Mouse (Mus musculus) kidney, postnatal 0 days (tissue): ENCODE data around the gene Dpp9. TPM values are rescaled to one million over a fixed set of nuclear protein-coding genes. Genes with fewer than 3 reads are reported as not detected.

ENCODE experiments used
- ATAC-seq: fragments of 200-750 bp; cut with Nextera tagmentation; replicated peaks from 2 replicates; pipeline ENCODE4 v1.8.0; 2017; ENCODE audit warnings: low read depth, moderate number of reproducible peaks, moderate TSS enrichment, moderate library complexity; ENCODE audit not compliant: low FRiP score
- DNase-seq: peaks from one replicate; pipeline ENCODE4 v3.0.0-alpha.2; 2016; ENCODE audit warnings: low spot score
- H3K27ac ChIP-seq: fragments of 300-500 bp; sonication (generic); 2 replicates; pipeline ENCODE4 v1.5.1; 2014; ENCODE audit warnings: mild to moderate bottlenecking
- H3K27me3 ChIP-seq: fragments of 300-500 bp; sonication (generic); 2 replicates; pipeline ENCODE4 v1.6.1; 2014; ENCODE audit warnings: low read length, mixed read lengths; ENCODE audit not compliant: insufficient read depth
- H3K36me3 ChIP-seq: fragments of 300-500 bp; sonication (generic); 2 replicates; pipeline ENCODE4 v1.6.1; 2014; ENCODE audit warnings: low read length, mixed read lengths; ENCODE audit not compliant: insufficient read depth
- H3K4me1 ChIP-seq: fragments of 300-500 bp; sonication (generic); replicated peaks from 2 replicates; pipeline ENCODE4 v1.6.1; 2014; ENCODE audit warnings: antibody characterized with exemption, low read length, mixed read lengths; ENCODE audit not compliant: insufficient read depth
- H3K4me2 ChIP-seq: fragments of 300-500 bp; sonication (generic); 2 replicates; pipeline ENCODE4 v1.6.1; 2014; ENCODE audit warnings: mild to moderate bottlenecking, low read length, moderate library complexity, mixed read lengths
- H3K4me3 ChIP-seq: fragments of 300-500 bp; sonication (generic); replicated peaks from 2 replicates; pipeline ENCODE4 v1.5.1; 2014; ENCODE audit warnings: low read depth, low read length
- H3K9ac ChIP-seq: fragments of 300-500 bp; sonication (generic); 2 replicates; pipeline ENCODE4 v1.6.1; 2014; ENCODE audit warnings: low read depth, low read length
- H3K9me3 ChIP-seq: fragments of 300-500 bp; sonication (generic); replicated peaks from 2 replicates; pipeline ENCODE4 v1.6.1; 2016; ENCODE audit warnings: low read length, inconsistent platforms, mixed read lengths
- CTCF ChIP-seq: IDR thresholded peaks from 2 replicates; pipeline ENCODE4 v1.5.1; 2016; ENCODE audit warnings: antibody characterized with exemption, low read depth, mild to moderate bottlenecking, moderate library complexity
- WGBS: fragments of 180-500 bp; shearing (Covaris S2); extraction: QIAGEN DNeasy Blood & Tissue Kit; methylation state at CpG from one replicate; pipeline ENCODE4 v1.1.7; 2014; 5-methylcytosine and 5-hydroxymethylcytosine counted together
- polyA plus RNA-seq: library from polyadenylated mRNA; unstranded; fragments of >200 nt; fragmentation: Nextera tagmentation; extraction: Ambion mirVana; gene quantifications from 2 replicates; pipeline ENCODE4 v1.2.1, GENCODE M21; 2015

Dpp9 gene
- polyA plus RNA-seq, 1 experiment from 2014 or later = 22.1 TPM

- no peak for DNase-seq
- H3K27me3 ChIP-seq = no peaks in the 10 kb centered on the region
- WGBS = 61% methylated on average over 13 of the region's 13 CpGs
Measured at GRCm38 (mm10) chr17:56217670-56218069, 1.0 kb downstream of the Dpp9 start.

GRCm38 (mm10) chr17:56214229-56214628 lies 4.5 kb downstream of the Dpp9 start:
- H3K4me3 ChIP-seq = no peak overlapping the region
- peaks cover 5% of the 10 kb centered on the region; the same call in 1 of the 2 replicates for H3K4me1 ChIP-seq
- no peak overlapping the region for H3K4me2 ChIP-seq
- H3K36me3 ChIP-seq = peaks cover 31% of the 10 kb centered on the region
- H3K27ac ChIP-seq = no peak overlapping the region
- 74% methylated on average over 1 of the region's 1 CpGs for WGBS
- no peaks in the 10 kb centered on the region for H3K27me3 ChIP-seq
- no peak overlapping the region for H3K9ac ChIP-seq
- ATAC-seq = no peak
- TF ChIP-seq CTCF = no peak
- DNase-seq = no peak
- H3K9me3 ChIP-seq = no peaks in the 10 kb centered on the region

More at GRCm38 (mm10) chr17:56217670-56218069, 1.0 kb downstream of the Dpp9 start:
- Histone ChIP-seq H3K4me1 (peaks cover 5% of the 10 kb centered on the region; the same call in 1 of the 2 replicates), H3K4me2 (peak overlapping the region; percentile 81), H3K9ac (peak overlapping the region; percentile 78), H3K36me3 (0 out of 2 replicates have a peak, but pooled peaks cover 4% of the 10 kb centered on the region), H3K9me3 (no peaks in the 10 kb centered on the region), H3K4me3 (peak overlapping the region; percentile 75), H3K27ac (no peak overlapping the region)
- no peak for TF ChIP-seq CTCF
- ATAC-seq = no peak

- DNase-seq (no peak), ATAC-seq (no peak)
- Histone ChIP-seq H3K4me2 (no peak overlapping the region), H3K4me3 (no peak overlapping the region), H3K4me1 (peaks cover under 1% of the 10 kb centered on the region; the same call in 1 of the 2 replicates), H3K27me3 (no peaks in the 10 kb centered on the region), H3K9ac (no peak overlapping the region), H3K27ac (no peak overlapping the region), H3K36me3 (peaks cover 45% of the 10 kb centered on the region), H3K9me3 (no peaks in the 10 kb centered on the region)
- WGBS = 37% methylated on average over 6 of the region's 6 CpGs
- no peak for TF ChIP-seq CTCF
Measured at GRCm38 (mm10) chr17:56212676-56213075, 6.0 kb downstream of the Dpp9 start.

- Histone ChIP-seq H3K4me3 (no peak overlapping the region), H3K4me2 (no peak overlapping the region), H3K27me3 (no peaks in the 10 kb centered on the region), H3K27ac (no peak overlapping the region), H3K9ac (no peak overlapping the region), H3K4me1 (no peaks in the 10 kb centered on the region), H3K36me3 (peaks cover 53% of the 10 kb centered on the region), H3K9me3 (no peaks in the 10 kb centered on the region)
- TF ChIP-seq CTCF = no peak
- WGBS = 93% methylated on average over 2 of the region's 2 CpGs
- ATAC-seq (no peak), DNase-seq (no peak)
Measured at GRCm38 (mm10) chr17:56211090-56211489, 7.6 kb downstream of the Dpp9 start.

GRCm38 (mm10) chr17:56208821-56209220 lies 9.9 kb downstream of the Dpp9 start:
- 90% methylated on average over 3 of the region's 3 CpGs for WGBS
- H3K9me3 ChIP-seq = no peaks in the 10 kb centered on the region
- no peak for DNase-seq
- H3K36me3 ChIP-seq = peaks cover 75% of the 10 kb centered on the region
- H3K4me3 ChIP-seq = no peak overlapping the region
- TF ChIP-seq CTCF = no peak
- no peak overlapping the region for H3K9ac ChIP-seq
- no peaks in the 10 kb centered on the region for H3K4me1 ChIP-seq
- no peak overlapping the region for H3K27ac ChIP-seq
- ATAC-seq = no peak
- H3K4me2 ChIP-seq = no peak overlapping the region
- no peaks in the 10 kb centered on the region for H3K27me3 ChIP-seq

- no peak for ATAC-seq
- no peak for DNase-seq
- no peaks in the 10 kb centered on the region for H3K4me1 ChIP-seq
Measured at GRCm38 (mm10) chr17:56207963-56208530, 10.7 kb downstream of the Dpp9 start.

More at GRCm38 (mm10) chr17:56207963-56208530, 10.7 kb downstream of the Dpp9 start:
- Histone ChIP-seq H3K4me3 (no peak overlapping the region), H3K9ac (no peak overlapping the region), H3K4me2 (no peak overlapping the region), H3K27ac (no peak overlapping the region), H3K9me3 (no peaks in the 10 kb centered on the region), H3K36me3 (peaks cover 83% of the 10 kb centered on the region), H3K27me3 (no peaks in the 10 kb centered on the region)
- no peak for TF ChIP-seq CTCF
- 93% methylated on average over 9 of the region's 9 CpGs for WGBS
